Comparison of ENCODE assay signal across 16 mouse cellular contexts in genomic region chr17:85728071-85728718, GRCm38 (mm10). TPM values are rescaled to one million over a fixed set of nuclear protein-coding genes. Genes with fewer than 3 reads are reported as not detected.
DNase-seq lines count a peak whose midpoint lies in the region; ATAC-seq lines count a peak whose summit lies in the region.
"Had no signal": no experiment of that assay in that cellular context is flagged by ENCODE, and none has a peak within 500 bp of the region (broad histone marks: within the 10 kb centered on the region; RNA-seq: fewer than 3 reads in every experiment).

No protein-coding gene starts in this region.

- no peaks in the 10 kb centered on the region for H3K9me3 ChIP-seq in hindbrain, embryonic 10.5 days
- H3K9me3 ChIP-seq: embryonic facial prominence, embryonic 10.5 days; heart, embryonic 13.5 days; limb, embryonic 12.5 days had no signal

- H3K27ac ChIP-seq in hindbrain, embryonic 10.5 days = no peak overlapping the region
- H3K27ac ChIP-seq: embryonic facial prominence, embryonic 10.5 days; heart, embryonic 13.5 days; limb, embryonic 12.5 days had no signal

- H3K4me3 ChIP-seq in hindbrain, embryonic 10.5 days = no peak overlapping the region
- H3K4me3 ChIP-seq: embryonic facial prominence, embryonic 10.5 days; heart, embryonic 13.5 days; limb, embryonic 12.5 days; myocyte had no signal

- 92% methylated on average over 5 of the region's 5 CpGs for WGBS in hindbrain, embryonic 10.5 days

- ATAC-seq in megakaryocyte progenitor cell, adult 5-6 weeks (replicated peaks; ENCODE audit: poor library complexity) = peak; percentile 50
- ATAC-seq: intestine, embryonic 16.5 days; liver, postnatal 0 days had no signal

- DNase-seq in adrenal gland, postnatal 25 days = peak; percentile 25
- no peak for DNase-seq in adrenal gland, adult 8-10 months
- peak; percentile 7 for DNase-seq in layer of hippocampus, adult 11-12 months (ENCODE audit: low spot score)
- no peak for DNase-seq in layer of hippocampus, adult 9-10 months (ENCODE audit: low spot score)
- peak; percentile 12 to 31 for DNase-seq in heart, adult 9 months (ENCODE audit: low spot score in 2 of 2)
- DNase-seq in hindbrain, embryonic 10.5 days (ENCODE audit: low spot score) = no peak
- DNase-seq in left cerebral cortex, postnatal 14 days (ENCODE audit: low spot score in 2 of 2) = no peak
- DNase-seq: kidney, postnatal 4 days; liver, postnatal 0 days; thymus, adult 2 months had no signal

- intact Hi-C loops in left cerebral cortex, postnatal 14 days (cut with DNase I) = no loop called here

- peaks cover 19% of the 10 kb centered on the region; the same call in 1 of the 2 replicates for H3K27me3 ChIP-seq in hindbrain, embryonic 10.5 days (ENCODE audit: insufficient read depth, poor library complexity, severe bottlenecking)

- H3K4me1 ChIP-seq in hindbrain, embryonic 10.5 days (replicated peaks) = no peaks in the 10 kb centered on the region
- H3K4me1 ChIP-seq: limb, embryonic 12.5 days had no signal

- no peaks in the 10 kb centered on the region for H3K36me3 ChIP-seq in hindbrain, embryonic 10.5 days
- H3K36me3 ChIP-seq: embryonic facial prominence, embryonic 10.5 days; heart, embryonic 13.5 days; limb, embryonic 12.5 days had no signal

RNA-seq across cellular contexts. Expression of gene Six2, which starts 40.1 kb away (rescaled TPM):
- not detected in 2 replicates for total RNA-seq in adrenal gland, postnatal 25 days (2021)
- total RNA-seq in adrenal gland, adult 8-10 months (2022) = under 1 TPM in 1 of 4 experiments, not detected in 3; 0.17 TPM
- total RNA-seq in megakaryocyte progenitor cell, adult 5-6 weeks (2015) = not detected in 2 replicates
- not detected in 2 replicates for total RNA-seq in megakaryocyte progenitor cell, adult 5-6 weeks (2017)
- 5.4 and 5.6 TPM in 2 replicates for polyA plus RNA-seq in hindbrain, embryonic 10.5 days (2016; fragmentation: Nextera tagmentation; extraction: Ambion mirVana)
- under 1 TPM; 0.53 to 0.90 TPM for total RNA-seq in left cerebral cortex, postnatal 14 days (2021)
- polyA plus RNA-seq: liver, postnatal 0 days; myocyte had no signal

Comparison
In these comparisons a context has a peak if more than half of its experiments do, and no peak if none do; other contexts are left out.
1. DNase-seq: peak in adrenal gland, postnatal 25 days (single experiment), layer of hippocampus, adult 11-12 months (single experiment) and heart, adult 9 months (2 of 2); none in adrenal gland, adult 8-10 months (single experiment), layer of hippocampus, adult 9-10 months (single experiment), hindbrain, embryonic 10.5 days (single experiment) and left cerebral cortex, postnatal 14 days (0 of 2).